Mouse (Mus musculus) heart, postnatal 0 days (tissue): ENCODE measurements around the gene Gm3336.

ENCODE experiments used
- CTCF ChIP-seq: IDR thresholded peaks from 2 replicates; pipeline ENCODE4 v1.5.1; 2016; ENCODE audit warnings: antibody characterized with exemption, control low read depth, low read depth
- EP300 ChIP-seq: IDR thresholded peaks from 2 replicates; pipeline ENCODE4 v1.6.1; 2016; ENCODE audit warnings: antibody characterized with exemption, low read depth

DNA sequence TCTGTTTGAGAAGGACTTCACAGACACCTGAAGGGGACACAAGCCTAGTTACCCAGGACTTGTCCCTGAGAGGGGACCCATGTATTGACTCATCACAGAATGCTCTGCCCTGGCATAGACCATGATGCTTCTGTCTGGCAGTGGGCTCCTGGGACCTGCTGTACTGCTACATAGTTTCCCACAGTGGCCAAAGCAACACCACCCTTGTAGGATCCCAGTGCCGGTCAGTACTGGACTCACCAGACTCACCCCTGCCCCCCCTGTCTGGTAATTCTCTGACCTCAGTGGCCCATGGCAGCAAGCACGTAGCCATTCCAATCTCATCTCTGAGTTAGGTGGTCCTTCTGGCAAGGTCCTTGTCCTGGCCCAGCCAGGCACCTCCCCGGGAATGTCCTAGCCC lies 30.2 kb upstream of the Gm3336 start:
- no peak for TF ChIP-seq CTCF
- no peak for TF ChIP-seq EP300
